Mouse (Mus musculus): ENCODE results near the gene Klhl22. TPM values are rescaled to one million over a fixed set of nuclear protein-coding genes. Genes with fewer than 3 reads are reported as not detected.

The Klhl22 gene
- polyA plus RNA-seq, 1 experiment = 72.7 TPM

- no peaks in the 10 kb centered on the region for H3K27me3 ChIP-seq (ENCODE audit: control insufficient read depth, insufficient read depth, low read length)
- peaks cover 9% of the 10 kb centered on the region for H3K4me1 ChIP-seq (replicated peaks; ENCODE audit: control insufficient read depth, insufficient read depth, low read length)
- DNase-seq = no peak
- no peaks in the 10 kb centered on the region for H3K36me3 ChIP-seq (ENCODE audit: control insufficient read depth, insufficient read depth, low read length)
- TF ChIP-seq POLR2A (IDR thresholded peaks at IDR 0.05; ENCODE audit: control insufficient read depth, extremely low read depth, insufficient read depth, low read length, poor library complexity) (no peak), CTCF (IDR thresholded peaks at IDR 0.05; ENCODE audit: borderline replicate concordance, control insufficient read depth, extremely low read depth, insufficient read depth, low read length, poor library complexity) (no peak)
- H3K27ac ChIP-seq (ENCODE audit: control insufficient read depth, insufficient read depth, low read length) = no peak overlapping the region
- H3K4me3 ChIP-seq (ENCODE audit: control insufficient read depth, insufficient read depth, low read length) = no peak overlapping the region
- WGBS = 72% methylated on average over 1 of the region's 1 CpGs
Measured at GRCm38 (mm10) chr16:17761074-17761473, 1.7 kb downstream of the Klhl22 start.

GRCm38 (mm10) chr16:17764108-17764511, 4.7 kb downstream of the Klhl22 start:
- Histone ChIP-seq H3K4me1 (replicated peaks; ENCODE audit: control insufficient read depth, insufficient read depth, low read length) (peaks cover 4% of the 10 kb centered on the region), H3K27ac (ENCODE audit: control insufficient read depth, insufficient read depth, low read length) (no peak overlapping the region), H3K36me3 (ENCODE audit: control insufficient read depth, insufficient read depth, low read length) (no peaks in the 10 kb centered on the region; the same call in 1 of the 2 replicates), H3K27me3 (ENCODE audit: control insufficient read depth, insufficient read depth, low read length) (no peaks in the 10 kb centered on the region), H3K4me3 (ENCODE audit: control insufficient read depth, insufficient read depth, low read length) (no peak overlapping the region)
- 91% methylated on average over 4 of the region's 4 CpGs for WGBS
- TF ChIP-seq CTCF (IDR thresholded peaks at IDR 0.05; ENCODE audit: borderline replicate concordance, control insufficient read depth, extremely low read depth, insufficient read depth, low read length, poor library complexity) = no peak
- TF ChIP-seq POLR2A (IDR thresholded peaks at IDR 0.05; ENCODE audit: control insufficient read depth, extremely low read depth, insufficient read depth, low read length, poor library complexity) = no peak
- no peak for DNase-seq

GRCm38 (mm10) chr16:17768834-17769233, 9.4 kb downstream of the Klhl22 start:
- no peak for TF ChIP-seq CTCF (IDR thresholded peaks at IDR 0.05; ENCODE audit: borderline replicate concordance, control insufficient read depth, extremely low read depth, insufficient read depth, low read length, poor library complexity)
- no peak for TF ChIP-seq POLR2A (IDR thresholded peaks at IDR 0.05; ENCODE audit: control insufficient read depth, extremely low read depth, insufficient read depth, low read length, poor library complexity)
- Histone ChIP-seq H3K27me3 (ENCODE audit: control insufficient read depth, insufficient read depth, low read length) (no peaks in the 10 kb centered on the region), H3K4me1 (replicated peaks; ENCODE audit: control insufficient read depth, insufficient read depth, low read length) (no peaks in the 10 kb centered on the region), H3K4me3 (ENCODE audit: control insufficient read depth, insufficient read depth, low read length) (no peak overlapping the region), H3K27ac (ENCODE audit: control insufficient read depth, insufficient read depth, low read length) (no peak overlapping the region), H3K36me3 (ENCODE audit: control insufficient read depth, insufficient read depth, low read length) (peaks cover 7% of the 10 kb centered on the region)
- WGBS = 83% methylated on average over 7 of the region's 7 CpGs
- no peak for DNase-seq

- 74% methylated on average over 4 of the region's 4 CpGs for WGBS
- TF ChIP-seq CTCF (IDR thresholded peaks at IDR 0.05; ENCODE audit: borderline replicate concordance, control insufficient read depth, extremely low read depth, insufficient read depth, low read length, poor library complexity) (no peak), POLR2A (IDR thresholded peaks at IDR 0.05; ENCODE audit: control insufficient read depth, extremely low read depth, insufficient read depth, low read length, poor library complexity) (no peak)
Measured at GRCm38 (mm10) chr16:17771117-17771865, 11.9 kb downstream of the Klhl22 start.

GRCm38 (mm10) chr16:17776828-17777227, 17.4 kb downstream of the Klhl22 start:
- Histone ChIP-seq H3K27ac (ENCODE audit: control insufficient read depth, insufficient read depth, low read length) (no peak overlapping the region), H3K27me3 (ENCODE audit: control insufficient read depth, insufficient read depth, low read length) (no peaks in the 10 kb centered on the region), H3K4me3 (ENCODE audit: control insufficient read depth, insufficient read depth, low read length) (no peak overlapping the region), H3K36me3 (ENCODE audit: control insufficient read depth, insufficient read depth, low read length) (peaks cover 7% of the 10 kb centered on the region), H3K4me1 (replicated peaks; ENCODE audit: control insufficient read depth, insufficient read depth, low read length) (peaks cover 2% of the 10 kb centered on the region; the same call in 1 of the 2 replicates)
- no peak for TF ChIP-seq POLR2A (IDR thresholded peaks at IDR 0.05; ENCODE audit: control insufficient read depth, extremely low read depth, insufficient read depth, low read length, poor library complexity)
- TF ChIP-seq CTCF (IDR thresholded peaks at IDR 0.05; ENCODE audit: borderline replicate concordance, control insufficient read depth, extremely low read depth, insufficient read depth, low read length, poor library complexity) = peak; percentile 47; the same call in 1 of the 2 replicates
- peak; percentile 43 for DNase-seq
- 87% methylated on average over 11 of the region's 11 CpGs for WGBS

More at GRCm38 (mm10) chr16:17771117-17771865, 11.9 kb downstream of the Klhl22 start:
- H3K27ac ChIP-seq (ENCODE audit: control insufficient read depth, insufficient read depth, low read length) = no peak overlapping the region
- no peaks in the 10 kb centered on the region for H3K27me3 ChIP-seq (ENCODE audit: control insufficient read depth, insufficient read depth, low read length)
- no peak for DNase-seq
- peaks cover 7% of the 10 kb centered on the region for H3K36me3 ChIP-seq (ENCODE audit: control insufficient read depth, insufficient read depth, low read length)
- no peak overlapping the region for H3K4me3 ChIP-seq (ENCODE audit: control insufficient read depth, insufficient read depth, low read length)
- H3K4me1 ChIP-seq (replicated peaks; ENCODE audit: control insufficient read depth, insufficient read depth, low read length) = no peaks in the 10 kb centered on the region

GRCm38 (mm10) chr16:17778223-17778622, 18.8 kb downstream of the Klhl22 start:
- H3K27ac ChIP-seq (ENCODE audit: control insufficient read depth, insufficient read depth, low read length) = no peak overlapping the region
- TF ChIP-seq POLR2A (IDR thresholded peaks at IDR 0.05; ENCODE audit: control insufficient read depth, extremely low read depth, insufficient read depth, low read length, poor library complexity) (no peak), CTCF (IDR thresholded peaks at IDR 0.05; ENCODE audit: borderline replicate concordance, control insufficient read depth, extremely low read depth, insufficient read depth, low read length, poor library complexity) (no peak)
- H3K36me3 ChIP-seq (ENCODE audit: control insufficient read depth, insufficient read depth, low read length) = peaks cover 5% of the 10 kb centered on the region
- H3K4me3 ChIP-seq (ENCODE audit: control insufficient read depth, insufficient read depth, low read length) = no peak overlapping the region
- no peak for DNase-seq
- peaks cover 2% of the 10 kb centered on the region; the same call in 1 of the 2 replicates for H3K4me1 ChIP-seq (replicated peaks; ENCODE audit: control insufficient read depth, insufficient read depth, low read length)
- H3K27me3 ChIP-seq (ENCODE audit: control insufficient read depth, insufficient read depth, low read length) = no peaks in the 10 kb centered on the region
- 74% methylated on average over 4 of the region's 4 CpGs for WGBS

Data from thymus, adult 2 months (tissue).